Mouse (Mus musculus) embryo, embryonic 10.5 days (tissue): ENCODE measurements around the gene Ip6k3.
A peak's percentile ranks its signal among the peaks of the same experiment; 100 is the strongest.

Source experiments
- DNase-seq: peaks from one replicate; pipeline ENCODE4 v3.0.0-alpha.2; 2015; ENCODE audit warnings: low spot score

Gene Ip6k3

GRCm38 (mm10) chr17:27182401-27182800 lies 14.8 kb upstream of the Ip6k3 start:
- DNase-seq = no peak

- no peak for DNase-seq
Measured at GRCm38 (mm10) chr17:27181666-27182065, 14.1 kb upstream of the Ip6k3 start.

- DNase-seq = no peak
Measured at GRCm38 (mm10) chr17:27179681-27180280, 12.2 kb upstream of the Ip6k3 start.

- no peak for DNase-seq
Measured at GRCm38 (mm10) chr17:27178427-27179177, 11.0 kb upstream of the Ip6k3 start.

DNA sequence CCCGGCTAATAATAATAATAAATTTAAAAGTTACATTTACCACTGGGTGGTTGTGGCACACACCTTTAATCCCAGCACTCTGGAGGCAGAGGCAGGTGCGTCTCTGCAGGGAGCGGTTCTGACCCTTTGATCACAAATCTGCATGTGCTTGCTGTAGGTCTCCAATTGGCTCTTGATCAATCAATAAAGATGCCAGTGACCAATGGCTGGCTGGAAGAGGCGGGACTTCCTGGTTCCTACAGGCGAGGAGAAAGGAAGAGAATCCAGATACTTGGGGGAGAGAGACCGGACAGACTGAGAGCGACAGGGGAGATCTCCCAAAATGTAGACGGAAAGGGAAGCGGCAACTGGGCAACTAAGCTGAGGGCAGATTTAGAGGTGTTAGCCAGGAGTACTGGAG lies 10.4 kb upstream of the Ip6k3 start:
- DNase-seq = no peak

- no peak for DNase-seq
Measured at GRCm38 (mm10) chr17:27176754-27177153, 9.2 kb upstream of the Ip6k3 start.

DNA sequence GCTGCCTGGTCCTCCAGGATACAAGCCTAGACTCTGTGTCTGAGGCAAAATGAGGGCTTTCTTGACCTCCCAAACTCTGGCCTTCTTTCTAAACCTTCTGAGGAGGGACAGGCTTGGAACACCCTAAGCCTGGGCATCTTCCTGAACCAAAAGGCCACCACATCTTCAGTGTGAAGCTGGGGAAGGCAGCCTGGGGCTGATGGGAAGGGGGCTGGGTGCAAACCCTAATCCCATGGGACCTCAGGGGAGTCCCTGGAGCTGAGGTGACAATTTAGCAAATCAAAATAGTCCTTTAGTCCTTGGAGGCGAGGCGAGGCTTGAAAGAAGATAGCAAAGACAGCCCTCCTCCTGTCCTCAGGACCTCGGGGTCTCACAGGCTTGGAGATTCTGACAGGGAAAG lies 8.7 kb upstream of the Ip6k3 start:
- DNase-seq = no peak

- DNase-seq = peak; percentile 52
Measured at GRCm38 (mm10) chr17:27175196-27175874, 7.7 kb upstream of the Ip6k3 start.

DNA sequence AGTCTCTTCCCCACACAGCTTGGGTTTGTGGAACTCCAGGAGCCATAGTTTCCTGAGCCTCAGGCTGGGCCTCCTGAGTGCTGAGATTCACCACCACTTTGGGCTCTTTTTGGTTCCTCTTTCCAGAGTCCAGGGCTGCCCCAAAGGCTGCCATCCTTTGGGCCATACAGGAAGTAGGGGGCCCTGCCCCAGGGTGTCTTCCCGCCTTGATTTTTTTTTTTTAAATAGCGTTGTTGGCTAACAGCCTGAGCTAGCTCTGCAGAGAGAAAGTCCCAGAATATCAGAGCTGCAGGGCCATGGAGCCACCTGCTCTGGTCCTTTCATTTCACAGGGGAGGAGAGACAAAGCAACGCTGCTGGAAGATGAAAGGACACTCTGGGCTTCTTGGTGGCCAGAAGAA lies 6.1 kb upstream of the Ip6k3 start:
- DNase-seq = no peak

DNA sequence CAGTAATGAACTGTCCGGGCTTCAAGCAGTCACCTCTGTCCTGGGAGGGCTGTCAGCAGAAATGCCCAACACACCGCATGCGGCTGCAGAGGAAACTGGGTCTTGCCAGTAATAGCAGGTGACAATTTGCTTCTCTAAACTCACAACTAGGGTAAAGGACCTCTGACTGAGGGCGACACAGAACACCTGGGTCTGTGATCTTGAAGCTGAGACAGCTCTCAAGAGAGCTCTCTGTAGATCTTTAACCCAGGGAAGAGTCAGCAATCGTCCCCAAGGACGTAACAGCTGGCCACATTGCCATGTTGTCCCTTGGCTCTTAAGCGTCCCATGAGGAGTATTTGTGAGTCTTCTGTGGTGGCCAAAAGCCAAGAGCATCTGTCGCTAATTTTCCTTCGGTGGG lies 4.9 kb upstream of the Ip6k3 start:
- DNase-seq = no peak

DNA sequence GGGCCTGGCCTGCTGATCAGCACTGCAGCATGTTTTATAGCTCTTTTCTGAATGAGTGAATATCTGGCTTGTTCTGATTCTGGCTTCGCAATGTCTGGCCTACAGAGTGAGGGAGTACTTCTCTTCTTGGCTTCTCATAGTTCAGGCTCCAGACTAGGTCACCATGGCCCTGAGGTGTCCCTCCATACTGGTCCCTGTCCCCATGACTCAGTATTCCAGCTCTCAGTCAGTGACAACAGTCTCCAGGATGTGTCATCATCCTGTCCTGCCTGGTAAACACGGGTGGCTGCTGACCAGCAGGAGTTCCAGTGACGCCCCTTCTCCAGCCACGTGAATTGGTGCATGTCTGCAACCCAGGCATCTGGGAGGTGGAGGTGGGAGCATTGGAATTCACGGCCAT lies 3.5 kb upstream of the Ip6k3 start:
- no peak for DNase-seq

DNA sequence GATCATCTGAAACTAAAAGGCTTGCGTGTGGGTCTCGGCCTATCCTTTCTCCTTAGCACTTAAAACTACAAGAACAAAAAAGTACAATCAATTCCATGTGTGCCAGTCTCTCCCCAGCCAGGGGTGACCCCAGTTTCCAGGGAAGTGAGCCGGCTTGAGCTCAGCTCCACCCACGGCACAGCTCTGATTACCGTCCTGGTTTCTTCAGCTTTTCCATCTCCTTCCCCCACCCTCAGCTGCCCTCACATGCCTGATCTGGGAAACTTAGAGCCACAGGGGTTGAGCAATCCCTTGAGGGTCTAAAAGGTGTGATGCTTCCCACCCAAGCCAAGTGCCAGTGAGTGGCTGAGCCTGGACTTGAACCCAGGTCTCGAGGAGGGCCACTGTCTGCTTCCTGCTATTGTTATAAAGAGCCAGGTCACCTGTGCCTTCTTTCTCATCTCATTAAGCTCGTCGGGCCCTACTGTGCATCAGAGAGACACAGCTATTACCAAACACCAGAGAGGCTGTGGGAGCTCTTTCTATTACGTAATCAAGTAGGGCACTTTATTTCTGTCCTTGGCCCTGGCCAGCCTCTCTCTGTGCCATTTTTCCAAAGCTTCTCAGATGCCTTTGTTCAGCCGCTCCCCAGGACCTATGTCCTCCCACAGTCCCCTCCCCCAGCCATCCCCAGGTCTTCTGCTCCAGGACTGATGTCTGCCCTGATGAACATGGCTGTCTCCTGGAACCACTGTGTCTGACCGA lies 2.5 kb upstream of the Ip6k3 start:
- no peak for DNase-seq

DNA sequence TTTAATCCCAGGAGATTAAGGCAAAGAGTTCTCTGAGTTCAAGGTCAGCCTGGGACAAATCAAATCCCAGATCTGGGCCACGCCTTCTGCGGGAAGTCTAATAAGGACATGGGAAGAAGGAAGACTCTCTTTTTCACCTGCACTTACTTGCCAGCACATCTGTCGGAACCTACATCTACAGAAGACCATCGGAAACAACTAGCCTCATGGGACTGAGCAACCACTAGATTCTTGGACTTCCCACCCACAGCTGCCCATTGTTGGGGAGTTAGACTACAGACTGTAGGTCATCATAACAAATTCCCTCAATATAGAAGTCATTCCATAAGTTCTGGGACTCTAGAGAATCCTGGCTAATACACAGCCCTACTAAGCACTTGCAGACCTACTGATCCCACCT lies 974 bp upstream of the Ip6k3 start:
- no peak for DNase-seq

DNA sequence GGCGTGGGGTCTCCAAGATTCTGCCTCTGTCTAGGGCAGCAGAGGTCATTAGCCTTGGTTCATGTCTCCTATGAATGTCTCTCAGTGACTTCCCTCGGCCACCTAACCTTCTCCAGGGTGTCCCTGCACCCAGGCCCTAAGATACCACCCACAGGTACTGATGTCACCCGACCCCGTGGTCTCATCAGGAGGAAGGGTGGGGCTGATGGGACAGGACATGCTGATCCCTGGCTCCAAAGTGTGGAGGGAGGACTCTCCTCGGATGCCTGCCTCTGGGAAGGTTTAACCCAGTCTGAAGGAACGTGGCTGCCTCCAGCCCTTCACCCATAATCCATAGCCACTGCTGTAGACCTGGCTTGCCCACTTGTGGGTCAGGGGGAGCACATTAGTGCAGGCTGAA lies 694 bp downstream of the Ip6k3 start:
- no peak for DNase-seq

- peak; percentile 66 for DNase-seq
Measured at GRCm38 (mm10) chr17:27165054-27165773, 2.4 kb downstream of the Ip6k3 start.

DNA sequence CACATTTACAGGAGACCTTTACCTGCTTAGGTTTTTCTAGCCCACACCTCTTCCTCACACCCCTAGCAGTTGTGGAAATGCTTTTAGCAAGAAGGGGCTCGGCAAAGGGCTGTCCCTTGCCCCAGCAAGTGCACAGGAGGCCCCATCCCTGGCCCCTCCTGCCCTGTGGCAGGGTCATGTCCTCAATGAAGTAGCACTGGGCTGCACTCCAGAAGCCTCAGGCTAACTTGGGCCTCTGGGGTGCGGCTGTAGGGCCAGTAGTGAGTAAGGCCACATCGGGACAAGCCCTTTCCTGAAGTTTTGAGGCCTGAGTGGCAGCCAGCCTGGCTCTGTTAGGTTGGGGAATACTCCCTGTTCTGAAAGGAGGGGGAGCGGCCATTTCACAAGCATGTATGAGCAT lies 6.7 kb downstream of the Ip6k3 start:
- no peak for DNase-seq

DNA sequence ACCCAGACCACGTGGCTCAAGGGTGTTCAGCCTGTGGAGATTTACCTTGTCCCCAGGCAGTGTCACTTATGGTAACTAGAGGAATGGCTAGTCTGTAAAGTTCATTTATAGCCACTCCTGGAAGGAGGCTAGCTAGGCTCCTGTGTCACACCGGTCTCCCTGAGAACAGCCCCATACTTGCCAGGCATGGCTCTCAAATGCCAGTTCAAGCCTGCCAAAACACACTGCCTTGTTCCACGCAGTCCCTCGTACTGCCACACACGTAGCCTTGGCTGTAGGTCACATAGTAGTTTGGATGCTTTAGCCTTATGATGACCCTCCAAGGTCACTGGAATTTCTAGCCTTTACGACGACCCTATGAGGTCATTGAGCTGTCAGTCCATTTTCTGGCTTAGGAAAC lies 8.4 kb downstream of the Ip6k3 start:
- DNase-seq = no peak

DNA sequence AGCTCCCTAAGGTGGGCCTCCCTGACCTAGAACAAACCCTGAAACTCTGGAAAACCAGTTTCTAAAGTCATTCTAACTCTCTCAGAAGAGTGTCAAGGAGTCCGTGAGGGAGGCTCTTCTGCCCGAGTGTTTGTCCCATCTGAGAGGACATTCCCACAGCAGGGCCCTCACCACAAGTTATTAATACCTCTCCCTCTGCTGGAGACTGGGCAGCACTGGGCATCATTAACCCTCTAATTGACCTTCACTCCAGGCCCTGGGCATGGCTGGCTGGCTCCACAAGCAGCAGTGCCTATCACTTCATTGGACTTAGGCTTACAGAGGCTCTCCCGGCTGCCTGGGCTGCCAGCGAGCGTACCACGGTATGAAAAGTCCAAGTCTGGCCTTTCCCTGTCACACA lies 9.2 kb downstream of the Ip6k3 start:
- DNase-seq = no peak

- DNase-seq = no peak
Measured at GRCm38 (mm10) chr17:27155752-27156151, 11.8 kb downstream of the Ip6k3 start.

- no peak for DNase-seq
Measured at GRCm38 (mm10) chr17:27154881-27155280, 12.7 kb downstream of the Ip6k3 start.

DNA sequence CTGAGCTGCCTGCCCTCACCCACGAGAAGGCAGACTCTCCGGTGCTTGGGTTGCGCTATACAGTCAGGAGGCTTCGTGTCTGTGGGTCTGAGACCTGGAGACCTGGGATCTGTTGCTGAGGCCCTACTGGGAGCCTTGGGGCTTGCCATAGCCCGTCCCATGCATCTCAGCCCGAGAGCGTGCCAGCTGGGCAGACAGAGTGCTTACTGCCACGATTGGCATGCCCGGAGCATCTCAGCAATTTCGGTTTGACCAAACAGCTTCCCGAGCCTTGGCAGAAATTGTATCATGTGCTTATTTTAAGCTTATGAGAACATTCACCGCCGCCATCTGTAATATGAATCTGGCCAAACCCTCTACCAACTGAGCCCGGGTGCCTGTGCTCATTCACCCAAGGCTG lies 13.3 kb downstream of the Ip6k3 start:
- DNase-seq = no peak

DNA sequence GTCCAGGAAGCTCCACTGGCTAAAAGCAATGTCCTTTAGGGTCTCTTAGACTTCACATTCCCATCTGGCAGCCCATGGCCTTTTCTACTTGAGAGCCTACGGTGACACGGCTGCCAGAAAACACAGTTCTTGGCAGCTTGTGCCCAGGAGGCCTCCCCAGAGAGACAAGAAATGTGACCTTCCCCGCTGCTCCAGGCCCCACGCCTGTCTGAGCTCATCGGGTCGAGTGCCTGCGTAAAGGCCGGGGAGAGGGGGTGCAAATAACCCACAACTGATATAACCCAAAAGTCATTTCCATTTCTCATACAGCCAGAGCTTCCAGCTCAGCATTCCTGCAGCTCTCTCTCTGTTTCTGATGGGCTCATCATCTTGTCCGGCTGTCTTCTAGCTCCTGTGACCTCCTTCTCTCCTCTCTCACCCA lies 13.8 kb downstream of the Ip6k3 start:
- no peak for DNase-seq
